Mouse (Mus musculus): ENCODE data around the gene Endou.

- peak; percentile 73 for TF ChIP-seq POLR2A (IDR thresholded peaks at IDR 0.05; ENCODE audit: extremely low read depth, insufficient read depth, low read length)
- TF ChIP-seq CTCF (IDR thresholded peaks at IDR 0.05; ENCODE audit: extremely low read depth, insufficient read depth, low read length), result no peak
Measured at GRCm38 (mm10) chr15:97705211-97706050, 25.7 kb downstream of the Endou start, which contains the start of gene Rpap3.
